Mouse (Mus musculus) small intestine, adult 2 months (tissue): ENCODE data around the gene Nkiras1.

Experiments used
- CTCF ChIP-seq: fragments of 200-500 bp; IDR thresholded peaks from 2 replicates; pipeline ENCODE4 v1.5.1; 2012; ENCODE audit warnings: low read depth, mild to moderate bottlenecking, control low read depth, inconsistent platforms, low read length, moderate library complexity, mixed read lengths; ENCODE audit not compliant: insufficient replicate concordance, insufficient read length; ENCODE audit errors: extremely low read depth
- POLR2A ChIP-seq: fragments of 200-500 bp; IDR thresholded peaks from 2 replicates; pipeline ENCODE4 v1.6.1; 2012; ENCODE audit warnings: low read depth, mild to moderate bottlenecking, control low read depth, inconsistent platforms, low read length, moderate library complexity

DNA sequence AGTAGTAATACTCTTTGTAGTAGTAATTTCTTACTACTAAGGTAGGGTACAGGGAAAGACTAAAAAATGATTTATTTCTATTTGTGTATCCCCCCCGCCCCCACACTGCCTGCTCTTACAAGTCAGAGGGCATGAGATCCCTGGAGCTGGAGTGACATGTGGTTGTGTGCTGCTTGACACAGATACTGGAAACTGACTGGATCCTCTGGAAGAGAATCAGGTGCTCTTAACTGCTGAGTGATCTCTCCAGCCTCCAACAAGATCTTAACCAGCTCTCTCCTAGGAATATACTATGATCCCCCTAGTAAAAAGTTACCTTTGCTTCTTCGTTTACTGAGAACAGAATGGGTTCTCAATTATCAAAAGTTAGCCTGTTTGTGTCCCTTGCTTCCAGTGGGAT is 15.5 kb downstream of the Nkiras1 start:
- TF ChIP-seq CTCF (no peak), POLR2A (no peak)
